Mouse (Mus musculus) heart, postnatal 14 days (tissue): Measurements from ENCODE around the gene Slit3. TPM values are rescaled to one million over a fixed set of nuclear protein-coding genes. Genes with fewer than 3 reads are reported as not detected.
A peak's percentile ranks its signal among the peaks of the same experiment; 100 is the strongest.

ENCODE experiments used
- DNase-seq, 2 experiments: peaks; one replicate each; pipeline ENCODE4 v3.0.0; 2021 to 2022
- intact Hi-C: fragments of 180-260 bp; cut with DNase I; formaldehyde crosslinking; loops from one replicate; pipeline ENCODE4 v1.15.1; 2025
- total RNA-seq, 2 experiments: library from RNA; stranded (reverse); gene quantifications; 2 replicates each; pipeline ENCODE4 v1.2.3; 2021

Gene Slit3
- total RNA-seq, 2 experiments from 2014 or later = 12.4 to 15.7 TPM

DNA sequence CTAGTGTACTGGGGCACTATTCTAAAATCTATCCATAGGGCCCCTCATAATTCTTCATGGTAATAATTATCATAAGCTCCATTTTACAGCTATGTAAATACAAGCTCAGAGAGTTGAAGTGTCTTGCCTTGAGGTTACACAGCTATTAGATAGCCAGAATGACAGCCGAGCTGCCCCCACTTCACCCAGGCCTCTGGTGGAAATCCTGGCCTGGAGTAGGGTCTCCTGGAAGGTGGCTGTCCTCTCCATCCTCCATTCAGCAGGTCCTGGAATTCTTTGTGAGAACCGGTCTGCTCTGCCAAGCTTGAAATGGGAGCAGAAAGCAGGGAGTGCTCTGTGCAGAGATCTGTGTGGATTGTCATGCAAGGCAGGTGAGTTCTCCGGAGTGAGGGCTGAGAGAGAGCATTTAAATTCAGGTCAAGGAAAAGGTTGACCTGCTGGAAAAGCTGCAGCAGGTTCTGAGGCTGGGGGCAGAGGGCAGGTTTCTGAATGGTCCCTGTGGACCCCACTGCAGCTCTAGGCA lies 517.9 kb downstream of the Slit3 start:
- no peak for DNase-seq
- intact Hi-C loops = no loop called here

- DNase-seq = no peak
- intact Hi-C loops = no loop called here
These were observed 518.4 kb downstream of the Slit3 start for GRCm38 (mm10) chr11:35639428-35639827.

- no peak for DNase-seq
- intact Hi-C loops = no loop called here
These were observed 530.3 kb downstream of the Slit3 start for GRCm38 (mm10) chr11:35651286-35651685.

GRCm38 (mm10) chr11:35655836-35656235 lies 534.8 kb downstream of the Slit3 start:
- DNase-seq = no peak
- intact Hi-C loops = no loop called here

DNA sequence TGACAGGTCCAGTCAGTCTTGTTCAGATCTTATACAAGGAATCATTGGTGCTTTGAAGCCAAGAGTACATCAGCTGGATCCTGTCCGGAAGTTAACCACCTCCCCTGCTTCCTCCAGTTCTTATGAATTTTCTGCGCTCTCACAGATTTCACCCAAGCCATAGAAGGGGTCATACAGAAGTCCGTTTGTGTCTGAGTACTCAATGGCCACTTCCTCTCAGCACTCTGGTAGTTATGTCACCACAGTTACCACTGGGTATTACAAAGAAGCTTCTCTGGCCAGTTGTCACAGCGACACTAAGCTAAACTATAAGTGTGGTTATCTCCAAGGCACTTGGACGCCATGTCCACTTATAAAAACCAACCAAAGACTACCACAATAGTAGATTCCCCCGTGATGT lies 536.6 kb downstream of the Slit3 start:
- DNase-seq = no peak
- intact Hi-C loops = no loop called here

DNA sequence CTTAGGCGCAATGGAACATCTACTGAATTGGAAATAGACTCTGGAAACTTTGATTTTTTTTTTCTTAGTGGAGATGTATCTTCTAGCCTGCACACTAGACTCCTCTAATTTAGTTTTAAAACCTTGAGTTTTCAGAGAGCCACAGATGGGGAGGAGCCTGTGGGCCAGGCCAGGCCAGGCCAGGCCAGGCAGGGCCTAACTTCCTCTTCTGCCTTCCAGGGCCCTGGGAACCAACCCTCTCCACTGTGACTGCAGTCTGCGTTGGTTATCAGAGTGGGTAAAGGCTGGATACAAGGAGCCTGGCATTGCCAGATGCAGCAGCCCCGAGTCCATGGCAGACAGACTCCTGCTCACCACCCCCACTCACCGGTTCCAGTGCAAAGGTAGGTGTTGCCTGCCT lies 539.9 kb downstream of the Slit3 start:
- intact Hi-C loops = loop anchor here (5.0 to 10.0 kb wide), 3 partner anchors 34 to 776 kb away; no protein-coding TSS in a partner anchor
- DNase-seq = no peak

GRCm38 (mm10) chr11:35662945-35663344 lies 541.9 kb downstream of the Slit3 start:
- intact Hi-C loops = loop anchor here (5.0 to 10.0 kb wide), 3 partner anchors 36 to 778 kb away; no protein-coding TSS in a partner anchor
- no peak for DNase-seq

GRCm38 (mm10) chr11:35663661-35664060 lies 542.6 kb downstream of the Slit3 start:
- no peak for DNase-seq
- intact Hi-C loops = loop anchor here (5.0 to 10.0 kb wide), 3 partner anchors 36 to 779 kb away; no protein-coding TSS in a partner anchor

DNA sequence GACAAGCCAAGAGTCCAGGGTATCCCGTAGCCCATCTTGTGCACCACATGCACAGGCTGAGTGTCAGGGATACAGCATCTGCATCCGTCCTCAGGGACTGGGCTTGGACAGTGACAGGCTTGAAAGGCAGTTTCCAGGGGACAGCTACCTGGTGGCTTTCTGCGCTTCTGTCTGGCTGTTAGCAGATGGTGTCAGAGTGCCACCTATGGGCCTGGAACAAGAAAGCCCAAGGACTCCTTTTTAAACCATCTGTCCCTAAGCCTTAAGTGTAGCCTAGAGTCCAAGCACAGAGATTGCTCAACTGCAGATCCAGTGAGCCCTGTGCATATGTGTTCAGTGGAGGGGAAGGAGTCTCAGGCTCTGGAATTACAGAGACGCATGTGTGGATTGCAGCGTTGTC lies 544.0 kb downstream of the Slit3 start:
- intact Hi-C loops = loop anchor here (5.0 to 10.0 kb wide), 4 partner anchors 38 to 780 kb away; no protein-coding TSS in a partner anchor
- peak; percentile 38 to 48 for DNase-seq

DNA sequence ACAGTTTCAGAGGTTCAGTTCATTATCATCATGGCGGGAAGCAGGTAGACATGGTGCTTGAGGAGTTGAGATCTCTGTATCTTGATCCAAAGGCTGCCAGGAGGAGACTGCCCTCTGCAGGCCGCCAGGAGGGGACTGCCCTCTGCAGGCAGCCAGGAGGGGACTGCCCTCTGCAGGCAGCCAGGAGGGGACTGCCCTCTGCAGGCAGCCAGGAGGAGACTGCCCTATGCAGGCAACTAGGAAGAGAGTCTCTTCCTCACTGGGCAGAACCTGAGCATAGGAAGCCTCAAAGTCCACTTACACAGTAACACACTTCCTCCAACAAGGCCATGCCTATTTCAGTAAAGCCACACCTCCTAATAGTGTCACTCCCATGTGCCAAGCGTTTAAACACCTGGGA lies 546.4 kb downstream of the Slit3 start:
- intact Hi-C loops = loop anchor here (5.0 to 10.0 kb wide), 2 partner anchors 215 to 783 kb away; no protein-coding TSS in a partner anchor
- peak in 1 of 2 experiments; percentile 16 for DNase-seq

DNA sequence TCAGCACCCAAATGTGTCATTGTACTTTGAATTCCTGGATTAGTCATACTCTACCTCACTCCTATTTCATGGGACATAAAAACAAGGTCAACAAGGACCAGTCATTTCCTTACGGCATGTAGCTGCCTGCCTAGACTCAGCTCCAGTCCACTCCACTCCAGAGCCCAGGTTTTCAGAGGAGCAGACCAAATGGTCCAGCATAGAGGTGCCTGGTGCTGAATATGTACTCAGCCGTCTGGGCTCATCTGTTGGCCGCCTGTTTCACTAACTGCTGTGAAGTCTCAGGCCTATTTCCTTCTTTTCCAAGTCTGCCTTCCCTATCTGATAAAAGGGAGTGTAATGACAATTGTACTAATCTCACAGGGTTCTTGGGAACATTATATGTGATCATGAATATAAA lies 547.1 kb downstream of the Slit3 start:
- no peak for DNase-seq

GRCm38 (mm10) chr11:35668750-35669149 lies 547.7 kb downstream of the Slit3 start:
- intact Hi-C loops = loop anchor here (5.0 to 10.0 kb wide), 2 partner anchors 216 to 784 kb away; no protein-coding TSS in a partner anchor
- no peak for DNase-seq

More for the DNA sequence above, 547.1 kb downstream of the Slit3 start:
- intact Hi-C loops = loop anchor here (5.0 to 10.0 kb wide), 2 partner anchors 216 to 783 kb away; no protein-coding TSS in a partner anchor

DNA sequence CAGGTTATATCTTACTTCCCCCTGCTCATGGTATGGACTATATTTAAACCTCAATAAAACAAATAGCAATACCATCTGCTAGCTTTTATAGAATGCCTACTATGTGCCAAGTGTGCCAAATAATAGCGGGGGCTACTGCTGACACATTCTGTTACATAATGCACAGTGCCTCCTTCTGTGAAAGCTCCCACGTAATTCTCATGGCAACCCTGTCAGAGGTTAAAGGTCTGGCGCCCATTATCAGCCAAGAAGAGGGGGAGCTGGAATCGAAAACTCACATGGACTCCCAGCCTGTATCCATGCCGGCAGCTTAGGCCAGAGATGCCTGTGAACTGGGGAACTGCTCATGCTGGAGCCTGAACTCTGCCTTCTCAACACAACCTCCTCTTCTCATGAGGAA lies 548.5 kb downstream of the Slit3 start:
- intact Hi-C loops = loop anchor here (5.0 to 10.0 kb wide), 2 partner anchors 217 to 785 kb away; no protein-coding TSS in a partner anchor
- DNase-seq = no peak

- intact Hi-C loops = no loop called here
- DNase-seq = no peak
These were observed 549.2 kb downstream of the Slit3 start for GRCm38 (mm10) chr11:35670181-35670580.

GRCm38 (mm10) chr11:35670746-35671145 lies 549.7 kb downstream of the Slit3 start:
- no peak for DNase-seq
- intact Hi-C loops = no loop called here

DNA sequence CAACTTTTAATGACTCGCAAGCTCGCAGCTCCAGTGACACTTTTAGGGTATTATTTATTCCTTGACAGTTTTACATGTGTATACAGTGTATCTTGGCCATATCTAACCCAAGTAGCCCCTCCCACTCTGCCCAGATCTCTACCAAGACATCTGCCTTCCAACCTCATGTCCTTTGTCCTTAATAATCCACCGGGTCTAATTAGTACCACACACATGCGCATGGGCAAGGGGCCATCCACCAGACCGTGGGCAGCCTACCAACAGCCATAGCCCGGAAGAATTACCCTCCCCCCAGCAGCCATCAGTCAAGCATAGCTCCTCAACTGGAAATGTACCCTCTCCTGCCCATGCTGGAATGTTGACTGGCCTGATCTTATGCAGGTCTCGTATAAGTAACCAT lies 552.0 kb downstream of the Slit3 start:
- DNase-seq = no peak
- intact Hi-C loops = no loop called here

- no peak for DNase-seq
- intact Hi-C loops = no loop called here
These were observed 553.2 kb downstream of the Slit3 start for GRCm38 (mm10) chr11:35674242-35674641.

- no peak for DNase-seq
- intact Hi-C loops = no loop called here
These were observed 555.7 kb downstream of the Slit3 start for GRCm38 (mm10) chr11:35676744-35677143.

DNA sequence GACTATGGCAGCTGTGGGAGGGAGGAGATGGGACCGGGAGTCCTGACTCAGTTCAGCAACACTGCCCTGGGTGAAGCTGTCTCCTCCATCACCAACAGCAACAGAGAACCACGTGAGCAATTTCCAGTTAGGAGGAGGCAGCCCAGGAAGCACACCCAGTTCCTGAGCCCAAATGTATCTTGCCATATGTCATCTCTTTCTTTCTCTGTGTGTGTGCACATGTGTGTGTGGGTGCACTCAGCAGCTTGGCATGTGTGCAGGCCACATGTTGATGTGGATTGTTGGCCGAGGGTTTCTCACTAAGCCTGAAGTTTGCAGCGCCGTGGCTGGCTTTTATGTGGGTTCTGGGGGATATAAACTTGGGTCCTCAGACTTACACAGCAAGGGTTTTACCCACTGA lies 559.0 kb downstream of the Slit3 start:
- intact Hi-C loops = no loop called here
- DNase-seq = no peak

DNA sequence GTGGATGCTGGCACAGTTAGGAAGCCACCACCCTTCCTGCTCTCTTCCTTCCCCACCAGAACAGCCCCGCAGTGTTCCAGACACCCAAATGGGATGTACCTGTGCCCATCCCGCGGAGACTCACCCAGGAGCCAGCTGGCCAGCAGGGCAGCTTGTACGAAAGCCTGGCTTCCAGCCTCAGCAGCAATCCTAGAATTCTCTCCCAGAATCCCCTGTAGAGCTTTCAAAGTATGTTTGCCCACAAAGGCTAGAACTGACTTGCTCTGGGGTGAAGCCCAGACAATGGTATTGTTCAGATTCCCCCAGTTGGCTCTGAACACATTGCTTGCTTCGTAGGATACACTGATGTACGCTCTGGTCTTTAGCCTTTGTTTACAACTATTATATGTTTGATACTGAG lies 566.3 kb downstream of the Slit3 start:
- no peak for DNase-seq
- intact Hi-C loops = no loop called here

GRCm38 (mm10) chr11:35690515-35691281 lies 569.7 kb downstream of the Slit3 start:
- intact Hi-C loops = loop anchor here (5.0 kb wide), 2 partner anchors 573 to 858 kb away; partner anchors contain the start of gene Spdl1
- DNase-seq = no peak
